Mouse (Mus musculus) mouse trophoblast stem cell (cell line): ENCODE measurements around the gene Ttc14.

Source experiments
- in situ Hi-C, 2 experiments: fragments of 300-500 bp; cut with MseI, MboI; formaldehyde crosslinking; loops; 2 replicates in 1 of 2; 3 replicates in 1 of 2; pipeline ENCODE4 v1.15.1; 2025

The Ttc14 gene

GRCm38 (mm10) chr3:33799617-33800512 lies at the start of gene Ttc14:
TSS of gene Ttc14 (plus strand) at chr3:33799832.
- in situ Hi-C loops, result loop anchor here in 1 of 2 experiments (25.0 kb wide), 1 partner anchor 262 kb away; no protein-coding TSS in a partner anchor

DNA sequence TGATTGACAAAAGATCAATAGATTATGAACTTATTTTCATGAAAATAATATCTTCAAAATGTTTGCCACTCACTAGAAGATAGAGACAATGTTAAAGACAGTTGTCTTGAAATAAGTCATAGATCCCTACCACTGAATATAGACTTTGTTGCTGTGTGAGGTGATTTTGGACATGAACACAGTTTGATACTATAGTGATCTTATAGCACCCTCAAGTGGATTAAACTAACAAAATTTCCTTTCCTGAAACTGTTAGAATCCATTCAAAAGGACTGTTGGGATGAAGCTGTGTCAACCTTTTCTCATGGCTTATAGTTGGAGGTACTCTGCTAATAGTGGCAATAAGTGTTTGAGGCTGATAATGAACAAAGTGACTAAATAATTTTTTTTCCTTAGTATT lies 8.7 kb upstream of the Ttc14 start:
- in situ Hi-C loops, result no loop called here

- in situ Hi-C loops, result loop anchor here in 1 of 2 experiments (25.0 kb wide), 1 partner anchor 262 kb away; no protein-coding TSS in a partner anchor
Observed at GRCm38 (mm10) chr3:33800513-33800820, 835 bp downstream of the Ttc14 start.

DNA sequence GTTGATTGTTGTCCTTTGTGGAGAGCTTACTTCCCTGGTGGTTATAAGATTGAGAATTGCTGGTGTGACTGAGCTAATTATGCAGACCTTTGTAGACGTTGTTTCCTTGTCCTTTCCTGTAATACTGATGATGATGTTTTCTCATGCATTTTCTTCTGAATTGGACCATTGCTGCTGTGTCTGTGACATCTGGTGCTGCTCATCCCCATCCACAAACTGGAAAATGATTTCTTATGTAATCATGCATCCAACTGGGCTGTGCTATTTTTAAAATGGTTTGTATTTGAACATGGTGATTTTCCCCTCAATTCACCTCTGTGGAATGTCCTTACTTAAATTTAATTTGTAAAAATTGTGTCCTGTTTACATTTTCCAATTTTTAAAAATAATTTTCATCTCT lies 7.5 kb downstream of the Ttc14 start:
- in situ Hi-C loops, result loop anchor here in 1 of 2 experiments (25.0 kb wide), 1 partner anchor 255 kb away; no protein-coding TSS in a partner anchor

DNA sequence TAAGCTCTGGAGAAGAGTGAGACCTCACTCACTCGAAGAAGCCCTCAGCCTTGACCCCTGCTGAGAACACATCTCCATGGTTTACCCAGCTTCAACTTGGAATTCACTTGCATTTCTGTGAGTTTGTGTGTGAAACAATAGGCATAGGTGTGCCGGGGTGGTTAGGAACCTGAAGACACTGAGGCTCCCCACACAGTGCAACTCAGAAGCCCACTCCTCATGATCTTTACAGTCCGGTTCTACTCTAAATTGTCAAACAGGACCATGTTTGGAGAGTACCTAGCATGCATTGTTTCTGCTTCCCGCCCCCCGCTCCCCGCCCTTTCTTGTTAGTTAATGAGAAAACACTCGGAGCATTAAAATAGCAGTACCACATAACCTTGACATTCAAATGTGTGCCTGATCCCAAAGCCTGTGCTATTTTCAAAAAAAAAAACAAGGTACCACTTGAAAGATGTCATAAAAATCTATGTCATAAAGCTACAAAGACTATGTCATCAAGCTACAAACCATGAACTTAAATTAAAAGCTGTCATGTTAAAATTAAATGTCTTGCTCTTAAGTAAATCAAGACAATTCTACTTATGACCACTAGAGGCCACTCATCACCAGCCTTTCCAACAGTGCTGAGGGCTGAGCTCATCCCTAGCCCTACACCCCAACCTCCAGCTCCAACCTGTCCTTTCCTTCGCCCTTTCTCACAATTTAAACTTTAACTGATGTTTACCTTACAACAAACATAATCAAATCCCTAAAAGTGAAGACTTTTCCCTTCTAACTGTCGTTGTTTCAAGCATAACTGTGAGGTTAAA lies 24.7 kb downstream of the Ttc14 start:
- in situ Hi-C loops, result loop anchor here (10.0 to 25.0 kb wide), 2 partner anchors 90 to 238 kb away; no protein-coding TSS in a partner anchor

DNA sequence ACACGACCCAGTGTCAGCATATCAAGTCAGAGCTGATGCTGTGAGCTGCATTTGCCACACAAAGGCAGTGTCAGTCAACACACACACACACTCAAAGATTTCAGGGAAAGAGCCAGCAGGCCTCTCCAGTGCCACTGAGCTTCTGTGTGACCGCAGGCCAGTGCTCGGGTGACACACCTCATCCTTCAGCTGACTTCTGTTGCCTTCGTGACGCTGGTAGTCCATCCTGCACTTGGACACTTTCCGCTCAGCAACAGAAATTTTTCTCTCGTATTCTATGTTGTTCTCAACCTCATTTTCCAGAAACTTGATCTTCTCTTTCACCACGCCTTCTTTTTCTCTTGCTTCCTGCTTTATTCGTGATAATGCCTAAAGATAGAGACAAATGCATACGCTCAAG lies 32.7 kb downstream of the Ttc14 start:
- in situ Hi-C loops, result loop anchor here in 1 of 2 experiments (5.0 kb wide), 1 partner anchor 85 kb away; no protein-coding TSS in a partner anchor

DNA sequence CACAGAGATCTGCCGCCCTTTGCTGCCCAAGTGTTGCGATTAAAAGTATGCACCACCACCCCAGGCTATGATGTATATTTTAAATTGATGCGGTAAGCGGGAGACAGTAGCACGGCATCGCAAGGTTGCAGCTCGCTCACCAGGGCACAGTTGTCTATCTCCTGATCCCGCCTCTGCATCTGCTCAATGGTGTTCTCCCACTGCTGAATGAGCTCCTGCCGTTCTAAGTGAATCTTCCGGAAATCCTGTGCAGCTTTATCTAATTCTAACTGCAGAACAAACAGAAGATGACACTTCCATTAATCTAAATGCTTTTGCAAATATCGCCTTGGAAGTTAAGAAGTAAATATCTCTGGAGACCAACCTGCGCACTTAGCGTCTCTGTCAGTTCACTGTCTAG lies 36.9 kb downstream of the Ttc14 start:
- in situ Hi-C loops, result no loop called here

DNA sequence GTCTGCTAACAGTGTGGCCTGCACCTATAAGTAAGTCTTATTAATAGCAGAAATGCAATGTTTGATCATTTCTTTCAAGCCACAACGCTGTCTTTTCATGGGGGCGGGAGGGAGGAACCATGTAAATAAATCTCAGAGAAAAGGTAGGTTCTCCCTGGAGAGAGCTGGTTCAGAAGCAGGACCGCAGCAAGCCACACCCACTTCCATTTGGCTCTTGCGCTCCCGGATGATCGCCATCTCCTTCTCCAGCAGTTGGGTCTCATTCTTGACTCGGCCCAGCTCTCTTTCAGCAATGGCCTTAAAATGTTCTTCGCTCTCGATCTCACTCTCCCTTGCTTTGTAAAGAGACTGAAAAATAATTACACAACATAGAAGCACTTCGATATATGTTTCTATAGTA lies 39.2 kb downstream of the Ttc14 start:
- in situ Hi-C loops, result no loop called here

DNA sequence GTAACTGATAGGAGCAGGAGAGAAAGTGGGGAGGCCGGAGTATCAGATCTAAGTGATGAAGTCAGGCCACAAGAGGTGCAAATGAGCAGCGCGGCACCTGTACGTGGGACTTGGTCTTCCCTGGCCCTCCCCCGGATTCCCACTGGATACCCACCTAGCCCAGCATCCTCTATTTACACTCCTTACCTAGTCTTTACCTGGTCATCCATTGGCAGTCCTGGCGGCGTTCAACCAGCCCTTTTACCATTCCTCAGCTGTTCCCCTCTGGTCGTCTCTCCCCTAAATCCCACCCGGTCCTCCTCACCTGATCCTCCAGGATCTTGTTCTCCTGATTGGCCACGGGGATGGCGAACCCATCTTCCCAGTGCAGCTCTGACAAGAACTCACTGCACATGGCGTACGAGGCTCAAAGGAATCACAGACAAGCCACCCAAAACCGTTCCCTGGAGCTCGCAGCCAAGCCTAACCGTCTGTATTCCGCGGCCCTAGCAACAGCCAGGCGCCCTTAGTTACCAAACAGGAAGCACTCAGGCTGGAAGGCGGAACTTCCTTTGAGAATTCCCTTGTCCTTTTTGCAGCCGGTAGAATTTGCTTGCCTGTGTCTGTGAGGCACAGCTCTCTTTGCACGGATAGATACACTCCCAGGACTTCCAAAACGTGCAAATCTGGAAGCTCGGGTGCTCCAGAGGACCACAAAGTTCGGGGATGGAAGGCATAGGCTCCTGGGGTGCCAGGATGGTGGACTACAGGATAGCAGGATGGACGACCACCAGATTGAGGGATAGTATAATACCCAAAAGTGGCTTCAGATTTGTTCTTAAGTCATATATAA lies 44.4 kb downstream of the Ttc14 start, which contains the start of gene Ccdc39:
TSS of gene Ccdc39 (minus strand) at position 510 of the 832 bp plus-strand sequence.
- in situ Hi-C loops, result no loop called here

- in situ Hi-C loops, result no loop called here
Observed at GRCm38 (mm10) chr3:33846639-33847038, 47.0 kb downstream of the Ttc14 start.

DNA sequence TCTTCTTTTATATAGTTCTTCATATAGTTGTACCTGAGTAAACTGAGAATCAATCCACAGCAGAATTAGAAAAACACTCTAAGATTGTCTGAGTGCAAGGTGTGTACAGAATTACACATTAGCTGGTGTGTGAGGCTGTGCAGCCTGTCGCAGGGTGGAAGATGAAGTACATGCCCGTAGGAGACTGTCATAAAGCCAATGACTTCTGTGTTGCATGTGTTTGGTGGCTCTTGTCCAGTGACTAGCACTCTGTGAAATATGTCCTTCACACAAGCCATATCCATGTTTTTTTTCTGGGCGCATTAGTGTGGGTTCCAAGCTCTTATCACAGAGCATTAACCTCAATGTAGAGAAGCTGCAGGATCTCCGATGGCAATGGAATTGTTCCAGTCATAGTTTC lies 51.2 kb downstream of the Ttc14 start:
- in situ Hi-C loops, result no loop called here

DNA sequence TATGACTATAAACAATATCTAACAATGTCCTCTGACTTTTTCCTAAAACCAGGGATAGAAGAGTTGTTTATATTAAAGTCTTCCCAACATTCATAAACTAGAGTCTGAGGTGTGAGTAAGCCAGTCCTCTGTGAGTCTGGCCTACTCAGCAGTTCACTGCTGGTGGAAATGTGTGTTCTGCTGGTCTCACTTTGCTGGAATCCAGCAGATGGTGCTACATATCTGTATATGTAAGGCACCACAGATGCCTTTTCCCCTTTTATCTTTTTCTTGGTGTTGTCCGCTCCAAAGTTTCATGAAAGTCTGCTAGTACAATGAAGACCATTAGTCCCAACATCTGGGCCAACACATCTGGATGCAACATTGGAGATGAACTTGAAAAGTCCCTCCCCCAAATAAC lies 53.4 kb downstream of the Ttc14 start:
- in situ Hi-C loops, result no loop called here

DNA sequence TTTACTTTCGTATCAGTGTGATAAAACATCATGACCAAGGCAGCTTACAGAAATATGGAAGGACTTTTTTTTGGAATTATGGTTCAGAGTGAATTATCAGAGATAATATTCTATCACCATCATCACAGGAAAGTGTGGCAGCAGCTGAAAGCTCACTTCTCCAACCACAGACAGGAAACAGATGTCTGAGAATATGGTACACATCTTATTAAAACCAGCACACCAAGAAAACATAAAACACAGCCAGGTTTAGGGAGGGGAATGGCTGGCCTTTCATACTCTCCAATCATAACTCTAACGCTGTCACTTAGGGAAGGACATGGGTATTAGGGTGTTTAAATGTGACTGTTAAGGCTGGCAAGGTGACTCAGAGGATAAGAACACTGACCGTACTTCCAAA lies 59.3 kb downstream of the Ttc14 start:
- in situ Hi-C loops, result no loop called here

GRCm38 (mm10) chr3:33864000-33864540 lies 64.4 kb downstream of the Ttc14 start:
- in situ Hi-C loops, result no loop called here
